Comparison of ENCODE assay signal across 10 mouse cellular contexts in genomic region chr17:11621492-11621891, GRCm38 (mm10).
A peak's percentile ranks its signal among the peaks of the same experiment; 100 is the strongest.
DNase-seq lines count a peak whose midpoint lies in the region; ATAC-seq and TF ChIP-seq lines count a peak whose summit lies in the region.
"Had no signal": no experiment of that assay in that cellular context is flagged by ENCODE, and none has a peak within 500 bp of the region (broad histone marks: within the 10 kb centered on the region; RNA-seq: fewer than 3 reads in every experiment).

No protein-coding gene starts in this region.

- TF ChIP-seq POLR2A in lung, adult 2 months (IDR thresholded peaks at IDR 0.05; ENCODE audit: borderline replicate concordance, extremely low read depth, low read depth, low read length), result no peak

- no peak overlapping the region for H3K4me3 ChIP-seq in gastrocnemius, adult 2 months
- no peak overlapping the region for H3K4me3 ChIP-seq in lung, embryonic 14.5 days (ENCODE audit: low read depth, low read length)
- H3K4me3 ChIP-seq in lung, adult 2 months (replicated peaks; ENCODE audit: extremely low read depth, low read depth, low read length), result no peak overlapping the region
- H3K4me3 ChIP-seq: liver, embryonic 13.5 days; myocyte had no signal

- 65% methylated on average over 3 of the region's 3 CpGs for WGBS in lung, embryonic 14.5 days
- 58% methylated on average over 3 of the region's 3 CpGs for WGBS in lung, adult 2 months

- H3K4me2 ChIP-seq in lung, embryonic 14.5 days, result no peak overlapping the region
- H3K4me2 ChIP-seq: liver, embryonic 13.5 days had no signal

- peak; percentile 44 for TF ChIP-seq CTCF in gastrocnemius, adult 2 months (IDR thresholded peaks at IDR 0.05)
- TF ChIP-seq CTCF in lung, embryonic 14.5 days (IDR thresholded peaks at IDR 0.05; ENCODE audit: low read depth), result peak; percentile 43
- TF ChIP-seq CTCF in lung, adult 2 months (IDR thresholded peaks at IDR 0.05; ENCODE audit: insufficient read depth, low read length), result no peak

- H3K4me1 ChIP-seq in lung, embryonic 14.5 days (ENCODE audit: insufficient read depth), result no peaks in the 10 kb centered on the region
- H3K4me1 ChIP-seq in lung, adult 2 months (ENCODE audit: control insufficient read depth, insufficient read depth, low read length), result no peaks in the 10 kb centered on the region
- H3K4me1 ChIP-seq: liver, embryonic 13.5 days had no signal

- H3K9ac ChIP-seq in lung, embryonic 14.5 days, result no peak overlapping the region
- H3K9ac ChIP-seq: liver, embryonic 13.5 days had no signal

- H3K36me3 ChIP-seq in lung, embryonic 14.5 days (ENCODE audit: insufficient read depth), result no peaks in the 10 kb centered on the region
- H3K36me3 ChIP-seq: liver, embryonic 13.5 days had no signal

- H3K9me3 ChIP-seq in lung, embryonic 14.5 days (ENCODE audit: low read depth, low read length), result no peaks in the 10 kb centered on the region
- H3K9me3 ChIP-seq: liver, embryonic 13.5 days had no signal

- H3K27me3 ChIP-seq in lung, embryonic 14.5 days (ENCODE audit: insufficient read depth, low read length), result no peaks in the 10 kb centered on the region

- no peak for ATAC-seq in lung, embryonic 14.5 days (ENCODE audit: insufficient read depth)

- intact Hi-C loops in gastrocnemius, adult 2 months (cut with DNase I), result no loop called here

- no peak overlapping the region for H3K27ac ChIP-seq in gastrocnemius, adult 2 months
- H3K27ac ChIP-seq in lung, embryonic 14.5 days (ENCODE audit: low read depth), result no peak overlapping the region
- H3K27ac ChIP-seq: liver, embryonic 13.5 days had no signal

- DNase-seq in gastrocnemius, adult 2 months, result no peak
- no peak for DNase-seq in gastrocnemius, postnatal 25 days
- peak; percentile 36 for DNase-seq in lung, embryonic 14.5 days
- no peak for DNase-seq in lung, adult 2 months
- peak; percentile 36 for DNase-seq in ZHBTc4 (ENCODE audit: low read depth, low spot score)
- DNase-seq in lung, postnatal 36 days, result peak; percentile 26
- no peak for DNase-seq in ovary, postnatal 36 days (ENCODE audit: low spot score)
- no peak for DNase-seq in thymus, adult 18-20 months
- DNase-seq: liver, embryonic 13.5 days had no signal

Comparison
In these comparisons a context has a peak if more than half of its experiments do, and no peak if none do; other contexts are left out.
1. DNase-seq: peak in lung, embryonic 14.5 days (single experiment), ZHBTc4 (single experiment) and lung, postnatal 36 days (single experiment); none in gastrocnemius, adult 2 months (single experiment), gastrocnemius, postnatal 25 days (single experiment), lung, adult 2 months (single experiment), ovary, postnatal 36 days (single experiment) and thymus, adult 18-20 months (0 of 2).